Mouse (Mus musculus) forebrain, embryonic 13.5 days (tissue): ENCODE measurements at regions not wholly inside any gene's neighbourhood (a gene's known extent, or its start where the extent isn't known, plus 50 kb on each side); places are given as distances from the start of the nearest gene placed in this dataset.

Source experiments
- ATAC-seq: fragments of 200-750 bp; cut with Nextera tagmentation; 2 replicates; pipeline ENCODE4 v1.8.0; 2017
- H3K27ac ChIP-seq: fragments of 300-500 bp; sonication (generic); 2 replicates; pipeline ENCODE4 v1.5.1; 2015; ENCODE audit warnings: inconsistent platforms, mild to moderate bottlenecking, moderate library complexity
- H3K27me3 ChIP-seq: fragments of 300-500 bp; sonication (generic); 2 replicates; pipeline ENCODE4 v1.6.1; 2015; ENCODE audit warnings: mild to moderate bottlenecking, inconsistent platforms
- H3K36me3 ChIP-seq: fragments of 300-500 bp; sonication (generic); 2 replicates; pipeline ENCODE4 v1.6.1; 2015; ENCODE audit warnings: mild to moderate bottlenecking, inconsistent platforms; ENCODE audit not compliant: poor library complexity, severe bottlenecking
- H3K4me1 ChIP-seq: fragments of 300-500 bp; sonication (generic); 2 replicates; pipeline ENCODE4 v1.6.1; 2015; ENCODE audit warnings: inconsistent platforms
- H3K4me2 ChIP-seq: fragments of 300-500 bp; sonication (generic); 2 replicates; pipeline ENCODE4 v1.6.1; 2015; ENCODE audit warnings: inconsistent platforms, mild to moderate bottlenecking, moderate library complexity
- H3K4me3 ChIP-seq: fragments of 300-500 bp; sonication (generic); 2 replicates; pipeline ENCODE4 v1.5.1; 2015; ENCODE audit warnings: mild to moderate bottlenecking, inconsistent platforms
- H3K9ac ChIP-seq: fragments of 300-500 bp; sonication (generic); 2 replicates; pipeline ENCODE4 v1.6.1; 2015; ENCODE audit warnings: mild to moderate bottlenecking, inconsistent platforms
- H3K9me3 ChIP-seq: fragments of 300-500 bp; sonication (generic); replicated peaks from 2 replicates; pipeline ENCODE4 v1.6.1; 2016; ENCODE audit warnings: inconsistent platforms
- WGBS: fragments of 180-500 bp; shearing (Covaris S2); methylation state at CpG from one replicate; pipeline ENCODE4 v1.1.7; 2015; 5-methylcytosine and 5-hydroxymethylcytosine counted together

DNA sequence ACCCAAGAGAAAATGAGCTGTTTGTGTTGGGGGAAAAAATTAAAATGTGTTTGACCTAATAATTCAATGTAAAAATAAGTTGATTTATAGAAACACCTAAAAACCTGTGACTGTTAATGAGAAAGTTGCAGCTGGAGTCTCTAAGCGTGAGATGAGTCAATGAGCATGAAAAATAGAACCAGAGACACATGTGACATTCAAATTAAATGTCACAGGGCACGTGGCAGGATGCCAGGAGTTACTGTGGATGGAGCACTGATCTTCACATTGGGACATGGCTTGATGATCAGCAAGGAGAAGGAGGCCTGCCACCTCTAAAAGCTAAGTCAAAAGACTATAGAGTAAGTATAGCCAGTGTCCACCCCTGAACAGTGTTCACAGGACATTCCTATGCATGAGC is 103.7 kb upstream of the Irs2 start:
- Histone ChIP-seq H3K4me3 (no peak overlapping the region), H3K27me3 (peaks cover 41% of the 10 kb centered on the region), H3K9ac (no peak overlapping the region), H3K36me3 (no peaks in the 10 kb centered on the region), H3K4me2 (no peak overlapping the region), H3K27ac (no peak overlapping the region), H3K4me1 (peaks cover 5% of the 10 kb centered on the region; the same call in 1 of the 2 replicates), H3K9me3 (no peaks in the 10 kb centered on the region)
- no peak for ATAC-seq
- 70% methylated on average over 2 of the region's 2 CpGs for WGBS

DNA sequence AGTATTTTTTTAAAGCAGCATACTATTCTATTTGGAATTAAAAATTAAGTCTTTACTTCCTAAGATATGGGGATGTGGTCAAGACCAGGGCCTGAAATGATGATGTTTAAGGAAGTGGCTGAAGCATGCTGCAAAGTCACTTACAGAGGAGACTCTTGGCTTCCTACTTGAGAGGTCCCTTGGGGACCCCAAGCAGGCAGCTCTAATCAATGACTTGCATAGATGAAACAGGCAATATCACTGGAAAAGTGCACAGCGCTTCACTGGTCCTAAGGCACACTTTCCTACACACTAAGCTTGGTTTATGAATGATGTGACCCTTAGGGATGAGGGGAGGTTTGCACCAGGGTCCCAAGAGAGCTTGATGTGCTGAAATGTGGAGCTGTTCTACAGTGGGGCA is 99.2 kb upstream of the Irs2 start:
- Histone ChIP-seq H3K9ac (no peak overlapping the region), H3K9me3 (no peaks in the 10 kb centered on the region), H3K4me1 (no peaks in the 10 kb centered on the region), H3K27ac (no peak overlapping the region), H3K36me3 (no peaks in the 10 kb centered on the region), H3K4me2 (no peak overlapping the region), H3K4me3 (no peak overlapping the region), H3K27me3 (0 out of 2 replicates have a peak, but pooled peaks cover 5% of the 10 kb centered on the region)
- ATAC-seq = no peak
- 94% methylated on average over 1 of the region's 1 CpGs for WGBS

DNA sequence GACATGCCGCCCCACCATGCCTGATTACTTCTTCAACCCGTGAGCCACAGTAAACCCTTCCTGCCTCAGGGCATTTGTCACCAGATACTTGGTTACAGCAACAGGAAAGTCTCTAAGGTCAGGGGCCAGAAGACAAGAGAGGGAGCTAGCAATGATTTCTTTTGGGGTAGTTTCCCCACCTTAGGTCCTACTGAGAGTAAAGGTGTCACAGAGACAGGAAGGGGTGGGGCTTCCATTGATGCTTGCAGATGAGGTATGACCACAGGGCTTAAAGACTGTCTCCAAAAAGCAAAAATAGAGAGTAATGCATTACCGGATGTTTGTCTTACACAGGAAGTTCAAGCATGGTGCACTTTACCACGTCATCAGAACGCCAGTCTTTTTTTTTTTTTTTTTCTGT is 98.8 kb upstream of the Irs2 start:
- Histone ChIP-seq H3K4me3 (no peak overlapping the region), H3K4me1 (no peaks in the 10 kb centered on the region), H3K9ac (no peak overlapping the region), H3K27me3 (0 out of 2 replicates have a peak, but pooled peaks cover 5% of the 10 kb centered on the region), H3K4me2 (no peak overlapping the region), H3K27ac (no peak overlapping the region), H3K9me3 (no peaks in the 10 kb centered on the region), H3K36me3 (no peaks in the 10 kb centered on the region)
- WGBS = 87% methylated on average over 5 of the region's 5 CpGs
- ATAC-seq = no peak

DNA sequence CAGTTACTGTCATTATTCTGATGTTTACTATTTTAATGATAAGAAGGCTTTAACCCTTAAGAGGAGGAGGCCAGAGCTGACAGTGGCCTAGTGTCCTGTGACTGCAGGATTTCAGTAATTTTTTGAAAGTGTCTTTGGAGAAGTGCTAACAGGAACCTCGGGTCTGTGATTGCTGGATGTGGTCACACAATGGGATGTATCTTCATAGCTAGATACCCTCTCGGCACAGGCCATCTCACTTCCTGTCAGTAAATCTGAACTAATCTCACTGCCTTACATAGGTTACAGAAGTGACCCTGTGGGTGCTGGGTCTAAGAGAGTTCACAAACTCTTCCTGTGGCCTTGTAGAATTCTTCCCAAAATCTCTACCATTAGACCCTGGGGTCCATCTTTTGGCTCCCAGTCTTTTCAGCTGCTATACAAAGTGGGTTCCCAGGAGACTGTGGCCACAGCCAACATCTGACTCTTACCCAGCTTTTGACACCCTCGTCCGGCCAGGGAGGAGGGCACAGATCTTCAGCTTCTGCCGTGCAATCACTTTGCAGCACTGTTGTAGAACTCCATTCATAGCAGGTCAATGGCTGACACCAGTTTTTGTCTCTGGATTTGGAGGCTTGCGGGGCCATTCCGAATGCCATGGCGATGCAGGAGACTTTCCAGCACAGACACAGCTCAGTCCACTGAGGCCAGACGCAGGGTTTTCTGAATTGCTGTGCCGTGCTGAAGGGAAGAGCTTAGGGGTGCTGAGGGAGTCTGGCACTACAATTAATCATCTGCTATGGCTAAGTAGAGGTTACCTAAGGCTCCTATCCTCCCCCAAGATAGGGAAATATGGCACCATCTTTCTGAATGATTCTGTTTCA is 95.7 kb upstream of the Irs2 start:
- Histone ChIP-seq H3K27me3 (no peaks in the 10 kb centered on the region), H3K27ac (no peak overlapping the region), H3K4me2 (no peak overlapping the region), H3K36me3 (no peaks in the 10 kb centered on the region), H3K4me3 (no peak overlapping the region), H3K4me1 (no peaks in the 10 kb centered on the region), H3K9ac (no peak overlapping the region), H3K9me3 (no peaks in the 10 kb centered on the region)
- 63% methylated on average over 10 of the region's 10 CpGs for WGBS
- ATAC-seq = no peak

DNA sequence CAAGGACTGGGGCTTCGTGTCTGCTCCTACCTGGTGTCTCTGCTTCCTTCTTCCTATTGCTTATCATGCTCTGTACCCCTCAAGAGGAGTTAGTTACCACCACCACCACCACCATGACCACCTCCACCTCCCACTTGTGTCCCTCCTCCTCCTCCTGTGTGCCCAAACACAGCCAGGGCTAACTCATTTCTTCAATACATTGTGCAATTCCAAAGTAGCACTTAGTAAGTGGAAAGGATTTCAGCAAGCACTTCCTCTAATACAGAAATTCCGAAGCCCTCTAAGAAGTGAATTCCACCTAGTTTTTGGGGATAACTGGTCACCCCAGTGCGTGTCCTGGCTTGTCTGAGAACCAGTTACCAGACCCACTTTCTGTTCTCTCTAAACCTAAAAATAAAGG is 92.1 kb upstream of the Irs2 start:
- no peaks in the 10 kb centered on the region; the same call in 1 of the 2 replicates for H3K27me3 ChIP-seq
- no peaks in the 10 kb centered on the region for H3K36me3 ChIP-seq
- no peak overlapping the region for H3K4me2 ChIP-seq
- no peaks in the 10 kb centered on the region for H3K9me3 ChIP-seq
- WGBS = 89% methylated on average over 3 of the region's 3 CpGs
- ATAC-seq = no peak
- H3K4me3 ChIP-seq = no peak overlapping the region
- no peak overlapping the region for H3K27ac ChIP-seq
- no peak overlapping the region for H3K9ac ChIP-seq
- no peaks in the 10 kb centered on the region for H3K4me1 ChIP-seq

DNA sequence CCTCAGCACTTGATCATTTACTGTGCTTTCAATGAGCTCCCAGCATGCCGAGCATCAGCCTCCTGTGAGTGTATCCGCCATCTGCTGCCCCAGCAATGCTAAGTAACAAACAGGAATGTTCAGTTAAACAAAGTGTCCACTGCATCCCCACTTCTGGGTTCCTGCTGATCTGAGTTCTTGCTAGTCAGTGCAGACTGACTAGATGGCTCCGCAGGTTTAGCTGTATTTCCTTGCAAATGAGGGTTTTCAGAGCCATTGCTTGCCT is 91.3 kb upstream of the Irs2 start:
- no peak overlapping the region for H3K4me3 ChIP-seq
- H3K4me1 ChIP-seq = no peaks in the 10 kb centered on the region
- H3K9ac ChIP-seq = no peak overlapping the region
- ATAC-seq = no peak
- no peak overlapping the region for H3K27ac ChIP-seq
- H3K27me3 ChIP-seq = no peaks in the 10 kb centered on the region; the same call in 1 of the 2 replicates
- 76% methylated on average over 3 of the region's 3 CpGs for WGBS
- no peaks in the 10 kb centered on the region for H3K9me3 ChIP-seq
- H3K36me3 ChIP-seq = no peaks in the 10 kb centered on the region
- no peak overlapping the region for H3K4me2 ChIP-seq

DNA sequence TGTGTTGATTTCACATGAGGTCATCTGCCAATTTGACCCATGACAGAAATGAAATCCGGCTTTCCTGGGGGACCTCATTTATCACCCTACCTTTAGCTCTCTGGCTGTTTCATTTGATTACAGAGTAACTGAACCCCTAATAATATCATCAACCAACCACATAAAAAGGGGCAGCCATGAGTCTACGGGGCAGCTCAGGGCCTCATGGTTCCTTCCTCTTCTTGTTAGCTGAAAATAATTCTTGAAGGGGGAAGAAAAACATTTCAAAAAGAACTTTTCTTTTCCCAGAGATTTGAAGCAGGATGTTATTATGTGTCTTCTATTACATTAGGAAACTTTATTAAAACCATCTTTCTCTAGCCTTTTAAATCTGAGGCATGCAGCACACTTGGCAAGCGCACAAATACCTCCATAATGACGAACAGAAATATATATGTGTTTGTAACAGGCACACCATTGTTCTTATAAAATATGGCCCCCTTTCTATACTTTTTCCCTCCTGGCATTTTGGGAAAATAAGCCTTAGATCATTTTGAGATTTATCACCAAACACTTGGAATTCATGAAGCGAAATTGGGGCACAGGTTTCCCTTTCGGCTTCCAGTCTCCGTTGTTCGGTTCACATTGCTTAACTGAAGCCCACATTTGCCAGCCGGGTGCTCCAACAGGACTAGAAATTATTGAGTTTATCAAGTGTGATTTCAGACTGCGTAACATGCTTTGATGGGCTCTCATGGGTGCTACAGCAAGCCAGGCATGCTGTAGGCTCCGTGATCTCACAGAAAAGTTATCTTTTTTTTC is 90.7 kb upstream of the Irs2 start:
- no peaks in the 10 kb centered on the region for H3K36me3 ChIP-seq
- H3K4me2 ChIP-seq = no peak overlapping the region
- H3K4me3 ChIP-seq = no peak overlapping the region
- H3K27me3 ChIP-seq = no peaks in the 10 kb centered on the region; the same call in 1 of the 2 replicates
- no peak overlapping the region for H3K27ac ChIP-seq
- H3K4me1 ChIP-seq = no peaks in the 10 kb centered on the region
- ATAC-seq = no peak
- H3K9me3 ChIP-seq = no peaks in the 10 kb centered on the region
- WGBS = 88% methylated on average over 11 of the region's 11 CpGs
- H3K9ac ChIP-seq = no peak overlapping the region

DNA sequence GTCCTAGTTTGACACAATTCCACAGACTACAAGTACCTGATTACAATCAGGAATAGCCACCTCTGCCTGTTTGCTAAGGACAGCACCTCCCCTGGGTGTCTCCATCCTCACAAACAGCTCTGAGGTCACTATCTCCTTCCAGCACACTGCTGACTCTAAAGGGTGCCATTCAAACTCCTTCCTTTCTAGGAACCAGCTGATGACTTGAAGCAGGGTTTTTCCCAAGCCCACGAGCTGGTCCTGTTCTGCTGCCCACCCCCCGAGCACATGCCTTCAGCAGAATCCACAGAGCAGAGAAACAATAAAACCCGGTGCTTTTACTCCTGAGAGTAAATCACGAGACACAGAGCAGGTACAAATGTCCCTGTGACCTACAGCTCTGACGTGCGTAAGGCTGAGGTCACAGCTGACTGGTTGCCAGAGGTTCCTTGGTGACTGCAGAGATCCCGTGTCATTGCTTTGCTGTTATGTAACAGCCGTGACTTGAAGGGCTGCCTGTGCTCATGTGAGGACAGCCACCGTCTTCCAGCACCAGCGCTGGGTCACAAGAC is 90.0 kb upstream of the Irs2 start:
- H3K9me3 ChIP-seq = no peaks in the 10 kb centered on the region
- no peak overlapping the region for H3K4me2 ChIP-seq
- 72% methylated on average over 10 of the region's 10 CpGs for WGBS
- no peaks in the 10 kb centered on the region; the same call in 1 of the 2 replicates for H3K27me3 ChIP-seq
- H3K4me3 ChIP-seq = no peak overlapping the region
- H3K4me1 ChIP-seq = no peaks in the 10 kb centered on the region
- H3K27ac ChIP-seq = no peak overlapping the region
- H3K36me3 ChIP-seq = no peaks in the 10 kb centered on the region
- H3K9ac ChIP-seq = no peak overlapping the region
- ATAC-seq = no peak

DNA sequence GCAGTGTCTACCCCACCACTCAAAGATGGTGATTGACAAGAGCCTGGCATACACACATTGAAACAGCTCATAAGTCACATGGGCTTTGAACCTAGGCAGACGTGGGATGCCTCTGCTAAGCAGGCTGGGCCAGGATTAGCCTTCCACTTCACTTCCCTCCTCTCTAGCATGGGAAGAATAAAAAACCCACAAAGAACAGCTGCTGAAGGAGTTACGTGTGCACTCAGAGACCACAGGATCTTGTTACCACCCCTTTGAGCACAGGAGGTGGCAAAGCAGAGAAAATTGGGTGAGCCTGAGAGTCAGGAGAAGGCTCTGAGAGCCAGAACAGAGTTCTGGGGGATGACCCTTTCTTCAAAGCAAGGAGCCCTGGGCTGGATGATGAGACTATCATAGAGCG is 89.6 kb upstream of the Irs2 start:
- WGBS = 76% methylated on average over 3 of the region's 3 CpGs
- Histone ChIP-seq H3K27me3 (no peaks in the 10 kb centered on the region; the same call in 1 of the 2 replicates), H3K9ac (no peak overlapping the region), H3K4me3 (no peak overlapping the region), H3K9me3 (no peaks in the 10 kb centered on the region), H3K36me3 (no peaks in the 10 kb centered on the region), H3K4me1 (no peaks in the 10 kb centered on the region), H3K4me2 (no peak overlapping the region), H3K27ac (no peak overlapping the region)
- no peak for ATAC-seq

DNA sequence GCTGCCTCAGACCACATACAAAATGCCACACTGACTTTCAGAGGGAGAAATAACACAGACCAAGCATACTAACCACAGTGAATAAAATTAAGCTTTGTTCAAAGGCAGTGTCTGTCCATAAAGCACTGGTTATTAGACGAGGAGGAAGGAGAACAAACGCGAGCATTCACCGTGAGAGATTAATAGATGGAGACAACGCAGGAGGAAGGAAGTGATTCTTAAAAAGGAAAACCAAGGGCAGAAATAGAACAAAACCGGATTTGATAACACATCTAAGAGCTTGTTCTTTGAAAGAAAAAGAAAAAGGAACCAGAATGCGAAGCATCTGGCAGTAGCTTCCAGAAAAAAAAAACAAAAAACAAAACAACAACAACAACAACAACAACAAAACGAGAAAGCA is 86.3 kb upstream of the Irs2 start:
- H3K27ac ChIP-seq = no peak overlapping the region
- no peak overlapping the region for H3K4me2 ChIP-seq
- H3K27me3 ChIP-seq = no peaks in the 10 kb centered on the region; the same call in 1 of the 2 replicates
- WGBS = 71% methylated on average over 8 of the region's 8 CpGs
- H3K4me3 ChIP-seq = no peak overlapping the region
- no peak overlapping the region for H3K9ac ChIP-seq
- no peaks in the 10 kb centered on the region for H3K9me3 ChIP-seq
- H3K4me1 ChIP-seq = no peaks in the 10 kb centered on the region
- H3K36me3 ChIP-seq = no peaks in the 10 kb centered on the region
- ATAC-seq = no peak

DNA sequence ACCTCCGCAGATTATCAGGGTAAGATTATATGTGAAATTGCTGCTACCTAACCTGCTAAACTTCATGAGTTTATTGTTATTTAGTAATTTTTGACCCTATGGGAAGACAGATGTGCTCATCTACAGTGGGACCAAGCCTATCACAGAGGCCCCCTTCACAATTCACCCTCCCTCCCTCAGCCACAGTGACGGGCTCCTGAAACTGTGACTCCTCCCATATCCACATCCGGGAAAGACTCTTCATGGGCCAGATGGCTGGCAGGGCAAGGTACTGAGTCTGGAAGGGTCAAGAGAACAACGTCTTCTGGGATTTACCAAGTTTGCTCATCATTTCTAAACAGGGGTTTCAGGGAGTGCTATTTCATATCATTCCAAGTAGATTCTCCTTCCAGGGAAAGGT is 84.1 kb upstream of the Irs2 start:
- WGBS = 73% methylated on average over 4 of the region's 4 CpGs
- Histone ChIP-seq H3K4me3 (no peak overlapping the region), H3K4me1 (no peaks in the 10 kb centered on the region), H3K27ac (no peak overlapping the region), H3K27me3 (no peaks in the 10 kb centered on the region), H3K9me3 (no peaks in the 10 kb centered on the region), H3K36me3 (no peaks in the 10 kb centered on the region), H3K9ac (no peak overlapping the region), H3K4me2 (no peak overlapping the region)
- ATAC-seq = no peak

DNA sequence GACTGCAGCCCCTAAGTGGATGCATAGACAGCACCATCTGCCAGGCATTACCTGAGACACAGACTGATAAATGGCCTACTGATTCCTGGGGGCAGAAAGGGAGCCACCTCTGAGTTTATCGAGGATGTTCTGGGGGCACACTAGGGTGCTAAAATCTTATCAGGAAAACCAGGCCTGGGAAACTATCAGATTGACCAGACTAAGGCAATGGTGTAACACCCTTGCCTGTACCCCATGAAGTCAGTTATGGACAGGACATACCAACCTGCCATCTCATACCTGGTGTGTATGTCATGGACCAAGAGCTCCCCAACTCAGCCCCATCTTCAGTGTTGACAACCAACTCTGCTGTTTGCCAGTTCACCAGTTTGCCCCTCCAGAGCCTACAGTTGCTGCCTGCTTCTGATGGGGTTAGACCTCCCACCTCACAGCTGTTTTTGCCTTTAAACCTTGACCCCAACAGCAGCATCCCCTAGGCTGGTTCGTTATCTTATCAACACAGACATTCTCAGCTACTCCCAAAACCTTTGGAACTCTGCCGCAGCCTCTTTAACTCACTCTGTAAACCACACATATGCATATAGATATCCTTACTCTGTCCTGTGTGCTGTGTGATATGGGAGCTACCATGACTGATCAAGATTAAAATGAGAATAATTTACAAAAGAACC is 83.6 kb upstream of the Irs2 start:
- Histone ChIP-seq H3K27me3 (no peaks in the 10 kb centered on the region), H3K9me3 (no peaks in the 10 kb centered on the region), H3K4me1 (no peaks in the 10 kb centered on the region), H3K36me3 (no peaks in the 10 kb centered on the region), H3K4me2 (no peak overlapping the region), H3K27ac (no peak overlapping the region), H3K9ac (no peak overlapping the region), H3K4me3 (no peak overlapping the region)
- no peak for ATAC-seq
- WGBS = 94% methylated on average over 3 of the region's 3 CpGs
